Mouse (Mus musculus): Measurements from ENCODE around the gene Psmc3.

DNA sequence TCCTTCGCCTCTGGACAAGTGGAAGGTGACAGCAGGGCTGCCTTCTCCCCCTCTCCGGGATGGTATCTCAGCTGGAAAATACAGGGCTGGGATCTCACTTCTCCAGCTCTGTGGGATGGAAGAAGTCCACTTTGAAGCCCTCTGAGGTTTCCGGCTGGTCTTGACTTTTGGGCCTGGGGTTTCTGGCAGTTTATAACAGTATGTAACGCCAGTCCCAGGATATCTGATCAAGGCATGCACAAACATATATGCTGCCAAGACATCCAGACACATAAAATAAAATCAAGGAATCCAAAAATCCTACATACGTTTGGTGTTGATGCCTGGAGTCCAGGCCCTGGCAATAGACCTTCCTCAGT, 25.2 kb downstream of the Psmc3 start:
- TF ChIP-seq POLR2A (IDR thresholded peaks at IDR 0.05; ENCODE audit: insufficient read depth, low read depth, low read length) (no peak), CTCF (IDR thresholded peaks at IDR 0.05) (no peak), EP300 (IDR thresholded peaks at IDR 0.05; ENCODE audit: insufficient read depth, low read depth, low read length) (no peak)
